Mouse (Mus musculus) C2C12 (cell line): ENCODE measurements around the gene Adgrd1.

ENCODE experiments used
- CTCF ChIP-seq: IDR thresholded peaks from one replicate; pipeline ENCODE4 v1.5.1; 2011; ENCODE audit not compliant: control insufficient read depth, insufficient read depth, insufficient read length
- MAX ChIP-seq: IDR thresholded peaks from one replicate; pipeline ENCODE4 v1.6.1; 2011; ENCODE audit warnings: mild to moderate bottlenecking, control low read depth
- MYOD1 ChIP-seq: IDR thresholded peaks from one replicate; pipeline ENCODE4 v1.6.1; 2011; ENCODE audit warnings: low read depth; ENCODE audit not compliant: control insufficient read depth, insufficient read length
- MYOG ChIP-seq: IDR thresholded peaks from one replicate; pipeline ENCODE4 v1.6.1; 2011; ENCODE audit not compliant: control insufficient read depth, insufficient read length; ENCODE audit errors: extremely low read depth
- USF1 ChIP-seq: IDR thresholded peaks from one replicate; pipeline ENCODE4 v1.6.1; 2011; ENCODE audit warnings: low read depth, mild to moderate bottlenecking, control low read depth, moderate library complexity

- no peak for TF ChIP-seq CTCF
- TF ChIP-seq MYOG, result no peak
- TF ChIP-seq MYOD1, result no peak
- TF ChIP-seq MAX, result no peak
- TF ChIP-seq USF1, result no peak
Observed at GRCm38 (mm10) chr5:129225810-129226450, 129.4 kb downstream of the Adgrd1 start.
